Mouse (Mus musculus): ENCODE results near the gene Uchl5.
A peak's percentile ranks its signal among the peaks of the same experiment; 100 is the strongest.

The Uchl5 gene

GRCm38 (mm10) chr1:143776446-143777411 lies at the start of gene Uchl5, which contains the start of gene Trove2:
TSS of gene Uchl5 (plus strand) at chr1:143777272.
TSS of gene Trove2 (minus strand) at chr1:143777068.
- peak; percentile 96 for DNase-seq (ENCODE audit: low spot score)

- no peak for DNase-seq (ENCODE audit: low spot score)
These were observed 49.2 kb upstream of the Uchl5 start for GRCm38 (mm10) chr1:143727701-143728445.

DNA sequence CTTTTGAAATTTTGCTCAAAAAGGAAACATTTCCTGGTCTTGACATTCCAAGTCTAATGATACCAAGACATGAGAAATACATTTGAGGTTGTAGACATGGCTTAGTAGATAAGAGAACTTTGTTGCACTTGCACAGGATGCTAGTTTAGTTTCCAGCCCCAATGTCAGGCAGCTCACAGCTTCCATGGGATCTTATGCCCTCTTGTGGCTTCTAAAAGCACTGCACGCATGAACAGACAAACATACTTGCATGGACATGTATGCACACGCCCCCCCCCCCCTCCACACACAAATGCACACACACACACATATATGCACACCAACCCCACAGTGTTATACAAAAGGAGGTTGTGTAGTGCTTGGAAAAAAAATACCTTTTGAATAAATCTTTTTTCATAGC lies 46.2 kb upstream of the Uchl5 start:
- DNase-seq (ENCODE audit: low spot score): no peak

GRCm38 (mm10) chr1:143731691-143732090 lies 45.4 kb upstream of the Uchl5 start:
- DNase-seq (ENCODE audit: low spot score): no peak

DNA sequence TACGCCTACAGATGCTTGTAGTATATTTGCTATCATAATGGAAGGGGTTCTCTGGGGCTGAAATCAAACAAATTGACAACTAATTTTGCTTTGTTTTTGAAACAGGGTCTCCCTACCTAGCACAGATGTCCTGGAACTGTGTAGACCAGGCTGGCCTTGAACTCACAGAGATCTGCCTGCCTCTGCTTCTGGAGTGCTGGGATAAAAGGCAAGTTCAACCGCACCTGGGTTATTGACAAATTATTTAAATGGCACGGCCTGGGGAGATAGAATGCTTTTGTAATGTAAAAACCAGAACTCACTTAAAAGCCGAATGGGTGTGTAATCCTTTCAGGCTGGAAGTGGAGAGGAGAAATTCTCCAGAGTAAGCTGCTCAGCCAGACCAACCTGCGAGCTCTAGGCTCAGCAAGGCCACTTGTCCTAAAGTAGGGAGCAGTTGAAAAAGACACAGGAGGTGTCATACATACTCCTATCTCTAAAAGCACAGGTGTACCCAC lies 43.1 kb upstream of the Uchl5 start:
- DNase-seq (ENCODE audit: low spot score): no peak

- DNase-seq (ENCODE audit: low spot score): peak; percentile 24
These were observed 38.3 kb upstream of the Uchl5 start for GRCm38 (mm10) chr1:143738811-143739210.

GRCm38 (mm10) chr1:143739361-143740350 lies 37.4 kb upstream of the Uchl5 start:
- DNase-seq (ENCODE audit: low spot score): peak; percentile 83

DNA sequence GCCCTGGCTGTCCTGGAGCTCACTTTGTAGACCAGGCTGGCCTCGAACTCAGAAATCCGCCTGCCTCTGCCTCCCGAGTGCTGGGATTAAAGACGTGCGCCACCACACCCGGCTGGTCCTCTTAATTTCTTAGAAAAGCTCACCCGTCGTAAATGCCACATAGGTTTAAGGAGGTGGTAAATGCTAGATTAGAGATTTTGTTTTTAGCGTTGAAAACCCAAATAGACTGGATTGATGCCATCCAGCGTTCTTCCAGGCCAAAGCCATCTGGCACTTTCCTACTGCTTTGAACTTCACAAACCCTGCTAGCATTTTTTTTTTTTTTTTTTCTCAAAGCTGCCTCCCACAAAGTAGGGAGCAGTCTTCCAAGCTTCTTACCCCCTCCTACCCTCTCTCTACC lies 36.5 kb upstream of the Uchl5 start:
- DNase-seq (ENCODE audit: low spot score): no peak

DNA sequence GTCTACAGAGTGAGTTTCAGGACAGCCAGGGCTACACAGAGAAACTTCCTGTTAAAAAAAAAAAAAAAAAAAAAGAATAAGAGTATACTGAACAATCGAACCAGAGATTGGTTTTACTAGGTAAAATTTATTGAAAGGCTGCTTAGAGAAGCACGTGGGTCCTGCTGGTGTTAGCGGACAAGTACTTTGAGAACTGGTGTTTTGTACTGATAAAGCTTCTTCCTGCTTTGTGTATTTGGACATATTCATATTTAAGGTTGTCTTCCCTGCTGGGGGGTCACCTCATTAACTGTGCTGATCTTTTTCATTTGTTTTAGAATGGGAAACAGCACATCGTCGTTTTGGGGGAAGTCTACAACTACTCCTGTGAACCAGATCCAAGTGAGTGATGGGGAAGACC lies 35.7 kb upstream of the Uchl5 start:
- DNase-seq (ENCODE audit: low spot score): no peak

DNA sequence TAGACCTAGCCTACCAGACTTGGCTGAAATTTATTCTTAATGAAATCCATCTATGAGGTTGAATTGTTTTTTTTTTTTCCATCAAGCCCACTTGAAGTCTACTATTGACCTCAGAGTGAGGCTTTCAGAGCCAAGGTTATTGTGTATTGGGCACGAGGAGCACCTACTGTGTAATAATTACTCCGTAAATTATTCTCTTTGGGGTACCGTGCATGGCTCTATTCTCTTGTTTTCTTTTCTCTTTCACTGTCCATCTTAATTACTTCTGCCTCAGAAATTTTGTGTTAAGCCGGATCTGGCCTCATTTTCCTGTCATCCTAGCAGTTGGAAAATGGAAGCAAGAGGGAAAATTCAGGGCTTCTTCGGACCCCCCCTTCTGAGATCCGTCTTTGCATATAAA lies 34.9 kb upstream of the Uchl5 start:
- DNase-seq (ENCODE audit: low spot score): peak; percentile 78

DNA sequence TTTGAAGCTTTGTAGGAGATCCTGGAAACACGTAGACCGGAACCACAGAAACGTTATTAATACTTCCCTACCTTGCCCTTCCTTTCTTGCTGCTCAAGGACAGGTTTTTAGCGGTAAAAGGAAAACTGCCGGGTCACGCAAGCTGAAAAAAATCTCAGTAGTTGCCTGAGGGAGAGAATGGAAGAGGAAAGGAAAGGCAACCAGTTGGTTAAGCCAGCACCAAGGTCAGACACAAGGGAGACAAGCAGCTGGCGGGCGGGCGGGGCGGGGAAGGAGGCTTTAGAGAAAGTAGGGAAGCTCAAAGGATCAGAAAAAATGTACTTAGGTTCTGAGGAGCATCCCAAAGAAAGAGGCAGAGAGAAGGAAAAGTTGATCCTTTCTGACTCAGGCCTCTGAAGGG lies 31.2 kb upstream of the Uchl5 start:
- DNase-seq (ENCODE audit: low spot score): no peak

- DNase-seq (ENCODE audit: low spot score): no peak
These were observed 14.9 kb upstream of the Uchl5 start for GRCm38 (mm10) chr1:143762159-143762558.

- no peak for DNase-seq (ENCODE audit: low spot score)
These were observed 12.6 kb upstream of the Uchl5 start for GRCm38 (mm10) chr1:143764443-143764842.

DNA sequence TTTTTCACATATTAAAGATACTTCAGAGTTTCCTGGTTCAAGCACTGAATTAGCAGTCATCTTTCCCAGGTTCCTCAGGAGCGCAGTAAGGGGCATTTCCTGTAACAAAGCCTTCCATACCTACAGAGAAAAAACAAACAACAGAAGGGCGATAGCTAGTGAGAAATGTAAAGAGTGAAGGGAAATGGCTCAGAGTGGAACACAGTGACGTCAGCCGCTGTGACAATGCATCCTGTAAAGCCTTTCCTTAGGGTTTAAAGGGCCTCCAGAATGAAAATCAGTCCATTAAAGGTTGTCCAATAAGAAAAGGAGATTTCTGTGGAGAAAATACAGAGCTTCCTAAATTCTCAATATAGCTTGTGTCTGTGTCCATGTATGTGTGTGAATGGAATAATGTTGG lies 11.3 kb upstream of the Uchl5 start:
- DNase-seq (ENCODE audit: low spot score): no peak

DNA sequence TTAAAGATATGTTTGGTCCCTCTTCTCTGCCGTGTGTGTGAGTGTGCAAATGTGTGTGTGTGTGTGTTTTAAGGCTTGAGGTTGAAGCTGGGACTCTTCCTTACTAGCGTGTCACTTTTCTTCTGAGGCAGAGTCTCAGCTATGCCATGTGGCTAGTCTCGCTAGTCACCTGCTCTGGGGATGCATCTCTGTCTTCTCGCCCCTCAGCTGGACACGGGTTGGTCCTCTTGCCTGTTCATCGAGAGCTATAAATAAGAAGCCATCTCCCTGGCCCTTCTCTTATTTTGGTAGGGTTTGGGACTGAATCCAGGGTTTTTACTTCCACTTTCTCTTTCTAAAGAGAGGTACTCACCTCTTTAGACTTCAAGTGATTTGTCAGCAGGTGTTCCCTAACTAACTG lies 10.8 kb upstream of the Uchl5 start:
- no peak for DNase-seq (ENCODE audit: low spot score)

DNA sequence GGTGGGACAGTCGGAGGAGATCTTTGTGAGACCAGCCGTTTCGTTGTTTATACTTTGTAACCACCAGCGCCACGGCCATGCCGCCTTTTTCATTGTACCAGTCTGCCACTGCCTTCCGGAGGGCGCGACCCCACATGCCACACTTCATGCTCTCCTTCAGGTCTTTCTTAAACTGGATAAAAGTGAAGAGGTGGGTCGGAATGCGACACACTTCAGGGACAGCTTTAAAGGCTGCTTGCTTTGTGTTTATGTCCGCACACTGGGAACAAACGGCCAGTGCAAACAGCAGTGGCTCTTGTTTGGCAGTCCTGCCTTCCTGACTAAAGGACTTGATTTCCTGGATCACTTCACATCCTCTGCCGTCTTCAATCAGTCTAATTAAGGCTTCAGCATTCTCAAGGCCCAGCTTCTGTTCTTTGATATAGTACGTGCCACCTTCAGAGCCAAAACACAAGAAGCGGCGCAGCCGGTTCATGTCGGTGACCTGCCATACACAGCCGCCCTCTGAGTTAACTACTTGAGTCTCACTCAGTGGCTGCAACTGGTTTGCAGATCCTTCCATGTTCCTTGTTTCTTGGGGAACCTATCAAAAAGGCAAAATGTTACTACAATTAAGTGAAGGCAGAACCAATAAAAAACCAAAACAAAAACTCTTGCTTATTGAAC lies 6.5 kb upstream of the Uchl5 start:
- no peak for DNase-seq (ENCODE audit: low spot score)

DNA sequence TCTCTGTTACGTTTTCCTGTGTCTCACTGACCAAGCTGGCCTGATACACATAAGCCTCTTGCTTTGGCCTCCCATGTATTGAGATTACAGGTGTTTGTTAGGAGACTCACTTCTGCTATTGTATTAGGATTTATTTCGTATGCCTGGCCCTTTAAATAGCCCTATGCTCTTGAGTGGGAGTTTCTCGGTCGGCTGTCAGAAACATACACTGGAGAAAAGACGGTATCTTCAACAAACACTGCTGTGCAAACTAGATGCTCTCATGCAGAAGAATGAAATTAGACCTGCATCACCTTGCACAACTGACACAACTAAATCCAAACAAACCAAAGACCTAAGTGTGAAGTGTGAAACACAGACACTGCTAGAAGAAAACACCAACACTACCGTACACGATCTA lies 4.0 kb upstream of the Uchl5 start:
- DNase-seq (ENCODE audit: low spot score): no peak

- no peak for DNase-seq (ENCODE audit: low spot score)
These were observed 3.2 kb upstream of the Uchl5 start for GRCm38 (mm10) chr1:143773909-143774308.

DNA sequence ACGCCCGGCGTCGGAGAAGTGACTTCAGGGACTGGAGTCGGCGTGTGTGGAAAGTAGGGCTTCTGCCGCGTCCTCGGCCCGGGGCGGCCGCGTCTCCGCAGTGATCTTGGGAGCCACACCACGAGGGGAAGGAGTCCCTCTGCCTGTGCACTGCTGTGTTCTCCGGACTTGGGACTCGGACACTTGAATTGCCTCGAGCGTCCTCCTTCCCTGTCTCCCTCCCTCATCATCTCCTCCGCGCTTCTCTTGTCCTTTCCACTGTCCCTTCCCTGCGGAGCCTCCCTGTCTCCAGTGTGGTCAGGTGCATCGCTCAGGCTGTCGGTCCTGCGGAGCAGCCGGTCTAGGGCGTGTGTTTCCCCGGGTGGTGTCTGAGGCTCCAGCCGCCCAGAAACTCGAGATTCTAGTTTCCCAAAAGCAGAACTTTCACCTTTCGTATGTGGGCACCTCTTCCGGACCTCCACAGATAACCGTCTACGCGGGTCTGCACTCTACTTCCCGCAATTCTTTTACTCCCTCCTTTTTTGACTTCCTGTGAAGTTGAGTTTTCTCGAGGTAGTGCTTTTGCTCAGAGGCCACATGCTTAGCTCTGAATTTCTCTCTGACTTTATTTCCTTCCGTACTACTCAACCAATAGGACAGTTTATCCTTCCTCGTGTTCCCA lies 616 bp downstream of the Uchl5 start:
- DNase-seq (ENCODE audit: low spot score): no peak

- peak; percentile 46 for DNase-seq (ENCODE audit: low spot score)
These were observed 11.6 kb downstream of the Uchl5 start for GRCm38 (mm10) chr1:143788584-143789227.

Measured in retina, embryonic 14.5 days (tissue).